Mouse (Mus musculus) activated CD4-positive, CD25-positive, alpha-beta regulatory T cell (primary cell): ENCODE results near the gene Cenpt. TPM values are rescaled to one million over a fixed set of nuclear protein-coding genes. Genes with fewer than 3 reads are reported as not detected.

Experiments
- polyA plus RNA-seq, 2 experiments: library from polyadenylated mRNA; unstranded; fragments of 100-300 nt; shearing (Covaris generic); gene quantifications; one replicate each; pipeline ENCODE4 v1.2.1; 2017

Gene Cenpt
- 10 to 100 TPM; 12.8 to 21.8 TPM for polyA plus RNA-seq

GRCm38 (mm10) chr8:105853178-105853577 is at the start of gene Cenpt:
TSS of gene Cenpt (minus strand) at chr8:105853278.

DNA sequence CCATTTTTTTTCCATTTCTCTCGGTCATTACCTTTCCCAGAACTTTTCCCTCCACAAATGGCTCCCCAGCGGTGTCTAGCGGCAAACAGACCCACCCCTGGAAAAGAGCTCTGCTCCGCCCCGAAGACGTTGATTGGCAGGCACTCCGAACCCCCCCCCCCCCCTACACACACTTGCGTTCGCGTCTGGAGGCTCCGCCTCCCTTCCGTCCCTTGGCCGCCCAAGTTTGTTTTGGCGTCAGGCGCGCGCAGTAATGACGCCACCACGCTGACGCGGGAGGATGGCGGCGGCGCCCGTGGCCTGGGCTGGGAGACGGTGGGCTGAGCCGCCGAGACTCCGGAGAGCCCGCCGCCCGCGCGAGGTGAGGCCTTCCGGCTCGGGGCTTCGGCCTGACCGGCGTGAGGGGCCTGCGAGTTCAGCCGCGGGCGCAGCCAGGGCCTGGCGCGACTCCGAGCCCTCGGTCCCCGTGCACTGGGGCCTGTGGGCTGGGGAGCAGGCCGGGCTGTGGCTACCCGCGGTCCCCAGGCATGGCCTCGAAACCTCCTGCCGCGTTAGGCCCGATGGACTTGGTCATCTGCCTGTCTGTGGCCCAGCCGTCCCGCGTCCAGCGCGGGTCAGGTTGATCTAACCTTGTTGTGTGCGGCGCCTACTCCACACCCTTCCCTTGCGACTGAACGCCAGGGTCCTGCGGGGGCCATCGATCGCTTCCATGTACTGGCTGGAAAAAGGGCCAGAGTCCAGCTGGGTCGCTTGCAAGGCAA is 47.3 kb upstream of the Cenpt start, which contains the start of gene Pskh1:
Gene Pskh1 (plus strand): TSS at position 262 of the 761 bp plus-strand sequence.

GRCm38 (mm10) chr8:105893339-105893738 is 40.3 kb upstream of the Cenpt start, which contains the start of gene Nrn1l:
TSS of gene Nrn1l (plus strand) at chr8:105893567.

DNA sequence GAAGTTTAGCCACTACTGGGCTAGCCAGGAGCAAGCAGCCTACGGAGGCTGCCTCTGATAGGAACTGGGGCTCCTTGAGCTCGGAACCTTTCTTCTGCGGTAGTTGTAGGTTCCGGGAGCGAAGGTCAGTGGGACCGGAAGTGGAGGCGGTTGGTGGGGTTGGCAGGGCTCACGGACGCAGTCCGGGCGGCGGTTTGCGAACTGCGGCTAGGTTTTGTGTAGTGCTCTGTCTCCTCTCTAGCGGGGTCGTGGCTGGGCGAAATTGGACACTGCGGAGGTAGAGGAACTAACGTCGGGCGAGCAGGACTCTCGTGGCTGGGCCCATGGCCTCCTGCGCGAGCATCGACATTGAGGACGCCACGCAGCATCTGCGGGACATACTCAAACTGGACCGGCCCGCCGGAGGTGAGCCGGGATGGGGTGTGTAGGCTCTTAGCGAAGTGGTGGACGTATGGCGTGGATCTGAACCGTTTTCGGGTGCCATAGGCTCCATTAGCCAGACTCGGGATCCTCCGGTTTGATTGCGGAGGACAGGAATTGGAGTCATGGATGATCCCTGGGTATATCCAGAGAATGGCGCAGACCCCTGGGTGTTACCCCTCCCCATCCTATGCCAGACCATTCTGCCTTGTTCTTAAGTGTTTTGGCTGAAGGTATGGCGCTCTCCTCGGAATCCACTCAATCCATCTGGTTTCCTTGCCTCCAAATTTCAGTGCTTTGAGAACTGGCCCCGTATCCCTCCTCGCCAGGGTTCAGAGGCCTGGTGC is 27.9 kb upstream of the Cenpt start, which contains the start of gene Edc4:
Gene Edc4 (plus strand): TSS at position 128 of the 767 bp plus-strand sequence.

DNA sequence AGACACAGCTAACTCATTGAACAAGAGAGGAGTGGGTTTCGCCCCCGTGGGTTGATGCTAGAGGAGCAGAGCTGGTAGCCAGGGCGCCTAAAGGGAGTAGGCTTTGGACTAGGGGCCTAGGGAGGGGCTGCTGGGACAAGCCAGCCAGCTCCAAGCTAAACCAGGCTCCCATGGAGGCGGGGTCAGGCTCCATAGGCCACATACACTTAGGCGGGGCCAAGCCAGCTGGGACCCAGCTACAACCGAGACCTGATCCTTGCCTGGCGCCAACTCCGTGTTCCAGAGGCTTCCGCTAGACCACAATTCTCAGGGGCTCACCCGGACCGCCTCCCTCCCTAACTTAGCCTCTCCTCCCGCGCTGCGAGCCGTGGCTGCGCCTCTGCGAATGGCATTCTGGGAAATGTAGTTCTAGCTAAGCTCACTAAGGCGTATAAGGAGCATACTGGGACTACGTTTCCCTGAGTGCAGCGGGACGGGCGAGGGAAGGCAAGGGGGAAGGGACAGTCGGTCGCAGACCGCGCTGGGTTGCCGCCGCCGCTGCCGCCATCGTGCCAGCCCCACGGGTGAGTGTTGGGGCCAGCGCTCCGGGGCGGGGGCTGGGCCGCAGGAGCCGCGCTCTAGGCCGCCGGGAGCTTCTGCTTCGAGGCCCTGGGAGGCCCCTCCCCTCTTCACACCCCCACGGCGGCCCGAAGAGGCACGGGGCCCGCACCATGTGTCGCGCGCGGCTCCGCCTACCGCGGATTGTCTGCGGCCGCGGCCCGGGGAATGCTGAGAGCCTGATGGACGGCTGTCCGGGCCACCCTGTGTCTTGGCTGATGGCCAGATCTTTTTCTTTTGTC is 7.3 kb upstream of the Cenpt start, which contains the start of gene Nutf2:
Gene Nutf2 (plus strand): TSS at position 438 of the 839 bp plus-strand sequence.

GRCm38 (mm10) chr8:105854715-105855216 is 1.7 kb upstream of the Cenpt start, which contains the start of gene Thap11:
TSS of gene Thap11 (plus strand) at chr8:105855132.

GRCm38 (mm10) chr8:105826861-105827848 is 25.9 kb downstream of the Cenpt start, which contains the start of the genes Ranbp10 and Tsnaxip1:
TSS of gene Ranbp10 (minus strand) at chr8:105827350.
TSS of gene Tsnaxip1 (plus strand) at chr8:105827731.

Other genes starting within 250 kb of the Cenpt start
- 10 to 100 TPM; 13.2 to 18.4 TPM for gene Ripor1, start 248.0 kb downstream of the Cenpt start, polyA plus RNA-seq
- gene Ctcf, start 216.7 kb downstream of the Cenpt start, polyA plus RNA-seq: 100 to 1,000 TPM; 174 to 204 TPM
- gene Agrp, start 215.9 kb downstream of the Cenpt start, polyA plus RNA-seq: under 1 TPM in 1 of 2 experiments, not detected in 1; 0.90 TPM
- 100 to 1,000 TPM in 1 of 2 experiments, 10 to 100 TPM in 1; 90.8 to 130 TPM for gene Carmil2, start 167.0 kb downstream of the Cenpt start, polyA plus RNA-seq
- 10 to 100 TPM; 65.1 to 65.6 TPM for gene Acd, start 152.2 kb downstream of the Cenpt start, polyA plus RNA-seq
- 10 to 100 TPM in 1 of 2 experiments, 1 to 10 TPM in 1; 8.3 to 10.2 TPM for gene Pard6a, start 152.1 kb downstream of the Cenpt start, polyA plus RNA-seq
- under 1 TPM in 1 of 2 experiments, not detected in 1; 0.26 TPM for gene 4933405L10Rik, start 145.6 kb downstream of the Cenpt start, polyA plus RNA-seq
- 1 to 10 TPM; 1.8 to 6.9 TPM for gene Enkd1, start 145.1 kb downstream of the Cenpt start, polyA plus RNA-seq
- 1 to 10 TPM; 2.1 to 4.7 TPM for gene Gfod2, start 94.6 kb downstream of the Cenpt start, polyA plus RNA-seq
- 10 to 100 TPM; 23.7 to 27.1 TPM for gene Ranbp10, start 25.9 kb downstream of the Cenpt start, polyA plus RNA-seq
- under 1 TPM in 1 of 2 experiments, not detected in 1; 0.10 TPM for gene Tsnaxip1, start 25.5 kb downstream of the Cenpt start, polyA plus RNA-seq
- gene Thap11, start 1.9 kb upstream of the Cenpt start, polyA plus RNA-seq: 10 to 100 TPM; 26.6 to 30.2 TPM
- 10 to 100 TPM in 1 of 2 experiments, 1 to 10 TPM in 1; 8.9 to 11.9 TPM for gene Nutf2, start 7.3 kb upstream of the Cenpt start, polyA plus RNA-seq
- 10 to 100 TPM; 49.6 to 60.5 TPM for gene Edc4, start 27.6 kb upstream of the Cenpt start, polyA plus RNA-seq
- gene Nrn1l, start 40.3 kb upstream of the Cenpt start, polyA plus RNA-seq: under 1 TPM; 0.47 to 0.92 TPM
- 10 to 100 TPM; 18.0 to 22.4 TPM for gene Pskh1, start 47.2 kb upstream of the Cenpt start, polyA plus RNA-seq
- 1 to 10 TPM; 1.7 to 2.0 TPM for gene Ctrl, start 80.6 kb upstream of the Cenpt start, polyA plus RNA-seq
- 100 to 1,000 TPM; 512 to 532 TPM for gene Psmb10, start 85.2 kb upstream of the Cenpt start, polyA plus RNA-seq
- under 1 TPM in 1 of 2 experiments, not detected in 1; 0.52 TPM for gene Lcat, start 90.1 kb upstream of the Cenpt start, polyA plus RNA-seq
- 10 to 100 TPM; 12.8 to 16.4 TPM for gene Slc12a4, start 112.8 kb upstream of the Cenpt start, polyA plus RNA-seq
- not detected for gene Dpep3, start 126.2 kb upstream of the Cenpt start, polyA plus RNA-seq
- 10 to 100 TPM; 22.9 to 25.6 TPM for gene Dus2, start 138.1 kb upstream of the Cenpt start, polyA plus RNA-seq
- under 1 TPM; 0.16 to 0.33 TPM for gene Dpep2nb, start 152.7 kb upstream of the Cenpt start, polyA plus RNA-seq
- gene Ddx28, start 158.6 kb upstream of the Cenpt start, polyA plus RNA-seq: 10 to 100 TPM; 16.9 to 18.8 TPM
- gene Nfatc3, start 205.6 kb upstream of the Cenpt start, polyA plus RNA-seq: 100 to 1,000 TPM; 130 to 146 TPM